Mouse (Mus musculus) G1E (cell line): ENCODE data around the gene Mertk. TPM values are rescaled to one million over a fixed set of nuclear protein-coding genes. Genes with fewer than 3 reads are reported as not detected.

Experiments
- ATAC-seq: 2 replicates; pipeline ENCODE4 v1.8.0; 2016; ENCODE audit warnings: mild to moderate bottlenecking; ENCODE audit not compliant: insufficient number of reproducible peaks, poor library complexity, low FRiP score, severe bottlenecking; ENCODE audit errors: extremely low read depth
- DNase-seq: peaks from one replicate; pipeline ENCODE4 v3.0.0; 2012; ENCODE audit warnings: low spot score
- H3K27me3 ChIP-seq: 2 replicates; pipeline ENCODE4 v1.6.1; 2012; ENCODE audit warnings: mild to moderate bottlenecking, low read length, inconsistent platforms; ENCODE audit not compliant: insufficient read depth
- H3K36me3 ChIP-seq: replicated peaks from 2 replicates; pipeline ENCODE3; 2012; ENCODE audit warnings: mild to moderate bottlenecking, inconsistent platforms
- H3K4me1 ChIP-seq: 2 replicates; pipeline ENCODE4 v1.6.1; 2012; ENCODE audit warnings: low read depth, low read length, inconsistent platforms, mixed read lengths; ENCODE audit not compliant: insufficient read depth
- H3K4me3 ChIP-seq: 2 replicates; pipeline ENCODE4 v1.5.1; 2012; ENCODE audit warnings: low read depth, mild to moderate bottlenecking, inconsistent platforms, low read length, moderate library complexity, mixed read lengths
- H3K9me3 ChIP-seq: replicated peaks from 2 replicates; pipeline ENCODE4 v1.6.1; 2012; ENCODE audit warnings: inconsistent platforms
- CTCF ChIP-seq: IDR thresholded peaks from 2 replicates; pipeline ENCODE4 v1.5.1; 2012; ENCODE audit warnings: low read depth, low read length, inconsistent platforms, mixed read lengths
- GATA1 ChIP-seq: IDR thresholded peaks from 2 replicates; pipeline ENCODE4 v1.6.1; 2012; ENCODE audit warnings: borderline replicate concordance, low read length, inconsistent platforms, mixed read lengths
- GATA2 ChIP-seq: IDR thresholded peaks from 2 replicates; pipeline ENCODE4 v1.6.1; 2012; ENCODE audit warnings: low read depth, low read length, inconsistent platforms, borderline replicate concordance
- POLR2AphosphoS5 ChIP-seq: IDR thresholded peaks from 2 replicates; pipeline ENCODE4 v1.6.1; 2012; ENCODE audit warnings: low read depth, low read length, inconsistent platforms; ENCODE audit not compliant: insufficient replicate concordance
- TAL1 ChIP-seq: conservative IDR thresholded peaks from 2 replicates; pipeline ENCODE4 v1.6.1; 2012; ENCODE audit warnings: low read depth, low read length, inconsistent platforms, mixed read lengths
- polyA plus RNA-seq: library from polyadenylated mRNA; stranded (reverse); fragments of >175 nt; gene quantifications from 2 replicates; pipeline ENCODE4 v1.2.3, GENCODE M21; 2012
- total RNA-seq, 2 experiments: library from RNA; stranded (forward) in 1 of 2; stranded (reverse) in 1 of 2; fragments of 200-1000 nt in 1 of 2; fragments of >200 nt in 1 of 2; fragmentation: Nextera tagmentation in 1 of 2; gene quantifications; 2 replicates each; pipeline ENCODE4 v1.2.3; 2014 to 2017

Mertk gene
- total and polyA plus RNA-seq, 3 experiments, result 0.05 TPM; not detected in 2

DNA sequence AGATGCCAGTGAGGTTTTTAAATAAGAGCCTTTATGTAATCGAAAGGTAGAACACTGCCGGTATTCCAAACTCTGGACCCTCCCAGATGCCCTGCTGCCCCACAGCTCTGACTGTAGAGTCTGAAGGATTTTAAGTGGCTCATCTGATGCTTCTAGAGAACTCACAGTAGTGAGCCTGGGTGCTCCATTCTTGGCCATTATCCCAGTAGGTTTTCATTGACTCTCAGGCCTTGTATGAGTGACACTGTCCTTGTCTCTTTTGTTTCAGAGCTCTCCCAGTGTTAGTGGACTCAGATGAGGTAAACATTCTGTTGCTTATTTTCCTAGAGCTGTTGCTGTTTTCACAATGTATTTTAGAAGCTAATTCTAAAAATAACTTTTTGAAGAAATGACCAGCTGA lies 151.3 kb downstream of the Mertk start:
- ATAC-seq (no peak), DNase-seq (no peak)
- no peaks in the 10 kb centered on the region; the same call in 1 of the 2 replicates for H3K4me1 ChIP-seq
- TF ChIP-seq GATA2 (no peak), GATA1 (no peak), TAL1 (no peak), POLR2AphosphoS5 (no peak), CTCF (no peak)
- no peaks in the 10 kb centered on the region for H3K9me3 ChIP-seq
- no peak overlapping the region for H3K4me3 ChIP-seq
- peaks cover 69% of the 10 kb centered on the region for H3K36me3 ChIP-seq
- H3K27me3 ChIP-seq, result no peaks in the 10 kb centered on the region

Other genes with a start within 250 kb of the Mertk start
- not detected in 2 replicates for gene Spdye4c, start 107.7 kb upstream of the Mertk start, total RNA-seq (2014; fragmentation: Nextera tagmentation)
- not detected in 2 replicates for gene Spdye4c, start 107.7 kb upstream of the Mertk start, total RNA-seq (2017)
- not detected in 2 replicates for gene Spdye4c, start 107.7 kb upstream of the Mertk start, polyA plus RNA-seq
- 262 and 284 TPM in 2 replicates for gene Anapc1, start 11.6 kb upstream of the Mertk start, total RNA-seq (2014; fragmentation: Nextera tagmentation)
- 170 and 180 TPM in 2 replicates for gene Anapc1, start 11.6 kb upstream of the Mertk start, total RNA-seq (2017)
- gene Anapc1, start 11.6 kb upstream of the Mertk start, polyA plus RNA-seq, result 90.0 and 105 TPM in 2 replicates
- gene Tmem87b, start 119.2 kb downstream of the Mertk start, total RNA-seq (2014; fragmentation: Nextera tagmentation), result 13.7 TPM in 2 replicates
- gene Tmem87b, start 119.2 kb downstream of the Mertk start, total RNA-seq (2017), result 17.3 and 20.3 TPM in 2 replicates
- 1.1 and 1.4 TPM in 2 replicates for gene Tmem87b, start 119.2 kb downstream of the Mertk start, polyA plus RNA-seq
- not detected in 2 replicates for gene Fbln7, start 164.0 kb downstream of the Mertk start, total RNA-seq (2014; fragmentation: Nextera tagmentation)
- 0.06 and 0.33 TPM in 2 replicates for gene Fbln7, start 164.0 kb downstream of the Mertk start, total RNA-seq (2017)
- not detected in 2 replicates for gene Fbln7, start 164.0 kb downstream of the Mertk start, polyA plus RNA-seq
- 6.1 and 6.8 TPM in 2 replicates for gene Zc3h8, start 245.1 kb downstream of the Mertk start, total RNA-seq (2014; fragmentation: Nextera tagmentation)
- 8.6 and 9.5 TPM in 2 replicates for gene Zc3h8, start 245.1 kb downstream of the Mertk start, total RNA-seq (2017)
- gene Zc3h8, start 245.1 kb downstream of the Mertk start, polyA plus RNA-seq, result 0.55 and 1.1 TPM in 2 replicates